Mouse (Mus musculus) neural tube, embryonic 15.5 days (tissue): ENCODE measurements around the gene Rxfp4. TPM values are rescaled to one million over a fixed set of nuclear protein-coding genes. Genes with fewer than 3 reads are reported as not detected.

Experiments used
- ATAC-seq: fragments of 200-750 bp; cut with Nextera tagmentation; 2 replicates; pipeline ENCODE4 v1.8.0; 2017; ENCODE audit warnings: mild to moderate bottlenecking, moderate TSS enrichment, moderate library complexity; ENCODE audit not compliant: low FRiP score
- H3K27ac ChIP-seq: fragments of 300-500 bp; sonication (generic); replicated peaks from 2 replicates; pipeline ENCODE4 v1.5.1; 2015; ENCODE audit warnings: mild to moderate bottlenecking, inconsistent platforms
- H3K27me3 ChIP-seq: fragments of 300-500 bp; sonication (generic); replicated peaks from 2 replicates; pipeline ENCODE4 v1.6.1; 2015; ENCODE audit warnings: inconsistent platforms
- H3K36me3 ChIP-seq: fragments of 300-500 bp; sonication (generic); 2 replicates; pipeline ENCODE4 v1.6.1; 2015; ENCODE audit warnings: inconsistent platforms
- H3K4me1 ChIP-seq: fragments of 300-500 bp; sonication (generic); 2 replicates; pipeline ENCODE4 v1.6.1; 2015; ENCODE audit warnings: inconsistent platforms
- H3K4me2 ChIP-seq: fragments of 300-500 bp; sonication (generic); 2 replicates; pipeline ENCODE4 v1.6.1; 2015; ENCODE audit warnings: inconsistent platforms, mild to moderate bottlenecking, moderate library complexity
- H3K4me3 ChIP-seq: fragments of 300-500 bp; sonication (generic); replicated peaks from 2 replicates; pipeline ENCODE4 v1.5.1; 2015; ENCODE audit warnings: mild to moderate bottlenecking, inconsistent platforms
- H3K9ac ChIP-seq: fragments of 300-500 bp; sonication (generic); replicated peaks from 2 replicates; pipeline ENCODE4 v1.6.1; 2015; ENCODE audit warnings: mild to moderate bottlenecking, inconsistent platforms
- H3K9me3 ChIP-seq: fragments of 300-500 bp; sonication (generic); replicated peaks from 2 replicates; pipeline ENCODE4 v1.6.1; 2016; ENCODE audit warnings: inconsistent platforms
- WGBS: fragments of 180-500 bp; shearing (Covaris S2); methylation state at CpG from one replicate; pipeline ENCODE4 v1.1.7; 2015; ENCODE audit warnings: mixed read lengths; 5-methylcytosine and 5-hydroxymethylcytosine counted together
- polyA plus RNA-seq: library from polyadenylated mRNA; unstranded; fragments of >200 nt; fragmentation: Nextera tagmentation; extraction: Ambion mirVana; gene quantifications from 2 replicates; pipeline ENCODE4 v1.2.1, GENCODE M21; 2015

Gene Rxfp4
- polyA plus RNA-seq, 1 experiment from 2014 or later, result not detected

GRCm38 (mm10) chr3:88637134-88637533, 15.8 kb downstream of the Rxfp4 start:
- H3K27ac ChIP-seq, result no peak overlapping the region
- no peak for ATAC-seq
- no peaks in the 10 kb centered on the region for H3K27me3 ChIP-seq
- no peaks in the 10 kb centered on the region for H3K4me1 ChIP-seq
- H3K9ac ChIP-seq, result no peak overlapping the region
- H3K4me2 ChIP-seq, result no peak overlapping the region
- peaks cover 93% of the 10 kb centered on the region for H3K36me3 ChIP-seq
- 97% methylated on average over 5 of the region's 5 CpGs for WGBS
- H3K4me3 ChIP-seq, result no peak overlapping the region
- H3K9me3 ChIP-seq, result no peaks in the 10 kb centered on the region

GRCm38 (mm10) chr3:88636555-88636986, 16.4 kb downstream of the Rxfp4 start:
- Histone ChIP-seq H3K4me1 (no peaks in the 10 kb centered on the region), H3K4me2 (no peak overlapping the region), H3K27ac (no peak overlapping the region), H3K4me3 (no peak overlapping the region), H3K27me3 (no peaks in the 10 kb centered on the region), H3K9me3 (no peaks in the 10 kb centered on the region), H3K9ac (no peak overlapping the region), H3K36me3 (peaks cover 93% of the 10 kb centered on the region)
- 95% methylated on average over 8 of the region's 8 CpGs for WGBS
- no peak for ATAC-seq

DNA sequence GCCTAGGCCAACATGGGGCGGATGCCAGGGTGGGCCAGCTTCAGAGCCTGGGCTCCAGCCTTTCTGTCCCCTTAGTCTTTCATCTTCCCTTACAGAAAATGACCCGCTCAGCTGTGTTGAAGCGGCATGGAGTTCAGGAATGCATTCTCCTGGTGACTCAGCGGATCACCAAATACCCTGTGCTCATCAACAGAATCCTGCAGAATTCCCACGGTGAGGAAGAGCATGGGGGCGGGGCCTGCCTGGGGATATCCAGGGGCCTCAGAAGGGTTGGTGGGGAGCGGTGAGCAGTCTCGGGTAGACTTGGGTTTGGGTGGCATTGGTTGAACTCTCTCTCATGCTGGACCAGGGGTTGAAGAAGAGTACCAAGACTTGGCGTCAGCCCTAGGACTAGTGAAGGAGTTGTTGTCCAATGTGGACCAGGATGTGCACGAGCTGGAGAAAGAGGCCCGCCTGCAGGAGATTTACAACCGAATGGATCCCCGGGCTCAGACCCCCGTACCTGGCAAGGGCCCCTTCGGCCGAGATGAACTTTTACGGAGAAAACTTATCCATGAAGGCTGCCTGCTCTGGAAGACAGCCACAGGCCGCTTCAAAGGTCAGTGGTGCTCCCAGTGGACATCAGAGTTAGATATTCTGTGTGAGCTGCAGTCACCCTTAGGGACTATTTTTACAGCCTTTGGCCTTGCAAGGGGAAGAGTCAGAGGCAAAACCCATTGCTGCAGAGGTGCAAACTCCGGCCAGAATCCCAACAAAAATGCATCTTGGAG, 17.3 kb downstream of the Rxfp4 start:
- H3K4me1 ChIP-seq, result 0 out of 2 replicates have a peak, but pooled peaks cover 1% of the 10 kb centered on the region
- no peaks in the 10 kb centered on the region for H3K27me3 ChIP-seq
- no peaks in the 10 kb centered on the region for H3K9me3 ChIP-seq
- 93% methylated on average over 19 of the region's 19 CpGs for WGBS
- H3K4me3 ChIP-seq, result no peak overlapping the region
- ATAC-seq, result no peak
- H3K4me2 ChIP-seq, result no peak overlapping the region
- no peak overlapping the region for H3K9ac ChIP-seq
- peaks cover 96% of the 10 kb centered on the region for H3K36me3 ChIP-seq
- H3K27ac ChIP-seq, result no peak overlapping the region

DNA sequence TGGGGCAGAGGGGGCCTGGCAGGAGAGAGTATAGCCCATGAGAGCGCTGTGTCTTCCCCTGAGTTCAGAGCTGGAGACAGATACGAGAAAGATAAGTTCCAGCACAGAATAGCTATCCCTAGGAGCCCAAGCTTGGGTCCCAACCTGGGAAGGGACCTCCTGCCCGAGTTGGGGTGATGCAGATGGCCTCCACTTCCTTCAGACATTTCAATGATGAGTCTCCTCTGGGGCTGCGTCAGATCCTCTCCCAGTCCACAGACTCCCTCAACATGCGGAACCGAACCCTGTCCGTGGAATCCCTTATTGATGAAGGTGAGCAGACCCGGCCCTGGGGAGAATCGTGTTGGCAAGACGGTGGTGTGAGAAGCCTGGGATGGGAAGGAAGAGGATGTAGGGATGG, 19.9 kb downstream of the Rxfp4 start:
- Histone ChIP-seq H3K36me3 (peaks cover 86% of the 10 kb centered on the region), H3K4me3 (no peak overlapping the region), H3K4me1 (peaks cover 15% of the 10 kb centered on the region)

GRCm38 (mm10) chr3:88631921-88632587, 20.9 kb downstream of the Rxfp4 start:
- peaks cover 78% of the 10 kb centered on the region for H3K36me3 ChIP-seq
- no peak overlapping the region for H3K27ac ChIP-seq
- 82% methylated on average over 12 of the region's 12 CpGs for WGBS
- peaks cover 22% of the 10 kb centered on the region for H3K4me1 ChIP-seq
- no peak overlapping the region for H3K9ac ChIP-seq
- no peak for ATAC-seq
- H3K4me2 ChIP-seq, result no peak overlapping the region
- H3K27me3 ChIP-seq, result no peaks in the 10 kb centered on the region
- no peaks in the 10 kb centered on the region for H3K9me3 ChIP-seq
- H3K4me3 ChIP-seq, result no peak overlapping the region

More for the DNA sequence above, 19.9 kb downstream of the Rxfp4 start:
- no peak for ATAC-seq
- Histone ChIP-seq H3K4me2 (no peak overlapping the region), H3K27me3 (no peaks in the 10 kb centered on the region), H3K27ac (no peak overlapping the region), H3K9ac (no peak overlapping the region), H3K9me3 (no peaks in the 10 kb centered on the region)
- 97% methylated on average over 10 of the region's 10 CpGs for WGBS

GRCm38 (mm10) chr3:88630849-88631341, 22.0 kb downstream of the Rxfp4 start:
- Histone ChIP-seq H3K4me3 (no peak overlapping the region), H3K36me3 (peaks cover 67% of the 10 kb centered on the region), H3K9ac (no peak overlapping the region), H3K27ac (0 out of 2 replicates have a peak overlapping the region, but pooled peaks have one; percentile 18), H3K4me2 (no peak overlapping the region), H3K27me3 (no peaks in the 10 kb centered on the region), H3K9me3 (no peaks in the 10 kb centered on the region), H3K4me1 (peaks cover 34% of the 10 kb centered on the region)
- no peak for ATAC-seq
- WGBS, result 55% methylated on average over 6 of the region's 6 CpGs

DNA sequence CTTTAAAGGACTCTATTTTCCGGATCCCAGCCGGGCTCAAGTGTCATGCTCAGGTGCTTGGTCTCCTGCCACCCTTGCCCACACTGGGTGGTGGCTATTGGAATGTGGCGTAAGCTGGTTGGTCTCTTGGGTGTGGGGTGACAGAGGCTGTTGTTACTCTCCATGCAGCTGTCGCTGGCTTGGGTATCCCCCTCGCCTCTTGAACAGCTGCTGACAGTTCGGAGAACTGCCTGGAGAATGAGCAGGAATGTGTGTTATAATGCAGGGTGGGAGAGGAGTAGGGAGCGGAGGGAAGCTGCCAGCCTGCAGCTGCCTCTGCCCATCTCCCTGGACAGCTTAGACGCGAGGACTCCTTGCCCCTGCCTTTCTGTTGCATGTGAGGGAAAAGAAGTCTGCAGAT, 22.9 kb downstream of the Rxfp4 start:
- no peak overlapping the region for H3K4me2 ChIP-seq
- no peak overlapping the region for H3K9ac ChIP-seq
- no peak overlapping the region for H3K4me3 ChIP-seq
- no peak overlapping the region; the same call in 1 of the 2 replicates for H3K27ac ChIP-seq
- no peaks in the 10 kb centered on the region for H3K27me3 ChIP-seq
- peaks cover 58% of the 10 kb centered on the region for H3K36me3 ChIP-seq
- 71% methylated on average over 9 of the region's 9 CpGs for WGBS
- ATAC-seq, result no peak
- H3K4me1 ChIP-seq, result peaks cover 43% of the 10 kb centered on the region
- H3K9me3 ChIP-seq, result no peaks in the 10 kb centered on the region

GRCm38 (mm10) chr3:88629244-88629643, 23.7 kb downstream of the Rxfp4 start:
- no peak overlapping the region for H3K4me2 ChIP-seq
- H3K27ac ChIP-seq, result no peak overlapping the region
- WGBS, result 76% methylated on average over 13 of the region's 13 CpGs
- H3K27me3 ChIP-seq, result no peaks in the 10 kb centered on the region
- peaks cover 50% of the 10 kb centered on the region for H3K4me1 ChIP-seq
- H3K4me3 ChIP-seq, result no peak overlapping the region
- no peaks in the 10 kb centered on the region for H3K9me3 ChIP-seq
- no peak for ATAC-seq
- peaks cover 50% of the 10 kb centered on the region for H3K36me3 ChIP-seq
- H3K9ac ChIP-seq, result no peak overlapping the region

GRCm38 (mm10) chr3:88628766-88629165, 24.2 kb downstream of the Rxfp4 start:
- Histone ChIP-seq H3K9ac (no peak overlapping the region), H3K4me1 (peaks cover 55% of the 10 kb centered on the region), H3K4me2 (no peak overlapping the region), H3K9me3 (no peaks in the 10 kb centered on the region), H3K27me3 (no peaks in the 10 kb centered on the region), H3K27ac (no peak overlapping the region), H3K4me3 (no peak overlapping the region), H3K36me3 (peaks cover 46% of the 10 kb centered on the region)
- ATAC-seq, result no peak
- WGBS, result 80% methylated on average over 4 of the region's 4 CpGs

GRCm38 (mm10) chr3:88627535-88627934, 25.4 kb downstream of the Rxfp4 start:
- no peak overlapping the region for H3K9ac ChIP-seq
- ATAC-seq, result no peak
- H3K9me3 ChIP-seq, result no peaks in the 10 kb centered on the region
- H3K4me3 ChIP-seq, result no peak overlapping the region
- no peak overlapping the region for H3K27ac ChIP-seq
- no peak overlapping the region for H3K4me2 ChIP-seq
- 80% methylated on average over 2 of the region's 2 CpGs for WGBS
- H3K27me3 ChIP-seq, result no peaks in the 10 kb centered on the region
- H3K36me3 ChIP-seq, result peaks cover 33% of the 10 kb centered on the region
- H3K4me1 ChIP-seq, result peaks cover 60% of the 10 kb centered on the region

- Histone ChIP-seq H3K4me1 (peaks cover 60% of the 10 kb centered on the region), H3K4me3 (no peak overlapping the region), H3K36me3 (peaks cover 29% of the 10 kb centered on the region), H3K9me3 (no peaks in the 10 kb centered on the region), H3K27ac (no peak overlapping the region), H3K27me3 (no peaks in the 10 kb centered on the region), H3K4me2 (no peak overlapping the region), H3K9ac (no peak overlapping the region)
- 56% methylated on average over 4 of the region's 4 CpGs for WGBS
- no peak for ATAC-seq
Measured at GRCm38 (mm10) chr3:88627114-88627513, 25.8 kb downstream of the Rxfp4 start.

DNA sequence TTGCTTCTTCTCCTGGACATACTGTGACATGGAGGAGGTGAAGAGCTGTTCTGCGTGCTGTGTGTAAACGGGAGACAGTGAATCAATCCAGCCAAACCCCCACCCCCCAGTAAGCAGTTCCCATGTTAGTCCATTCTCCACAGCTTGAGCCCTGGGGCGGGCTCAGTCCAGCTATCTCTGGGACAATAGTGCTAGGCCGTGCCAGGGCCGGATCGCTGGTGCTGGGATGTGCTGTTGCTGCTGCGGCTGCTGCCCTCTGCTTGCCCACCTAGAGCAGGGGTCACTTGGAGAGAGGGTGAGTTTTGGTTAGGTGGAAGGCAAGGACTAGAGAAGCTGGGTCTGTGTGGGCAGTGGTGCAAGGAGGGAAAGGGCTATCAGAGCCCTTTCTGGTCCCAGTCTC, 26.6 kb downstream of the Rxfp4 start:
- H3K4me1 ChIP-seq, result peaks cover 60% of the 10 kb centered on the region
- peaks cover 21% of the 10 kb centered on the region for H3K36me3 ChIP-seq
- ATAC-seq, result no peak
- H3K27ac ChIP-seq, result peak overlapping the region; percentile 96; the same call in 1 of the 2 replicates
- H3K27me3 ChIP-seq, result no peaks in the 10 kb centered on the region
- 0 out of 2 replicates have a peak overlapping the region, but pooled peaks have one; percentile 3 for H3K9ac ChIP-seq
- no peak overlapping the region for H3K4me3 ChIP-seq
- 48% methylated on average over 7 of the region's 7 CpGs for WGBS
- H3K4me2 ChIP-seq, result peak overlapping the region; percentile 87; the same call in 1 of the 2 replicates
- no peaks in the 10 kb centered on the region for H3K9me3 ChIP-seq
